In genomic region chr7:19369823-19370425, GRCm38 (mm10) we compare ENCODE assay signal across 9 mouse cellular contexts. TPM values are rescaled to one million over a fixed set of nuclear protein-coding genes. Genes with fewer than 3 reads are reported as not detected.
DNase-seq lines count a peak whose midpoint lies in the region; ATAC-seq and TF ChIP-seq lines count a peak whose summit lies in the region.
"Had no signal": no experiment of that assay in that cellular context is flagged by ENCODE, and none has a peak within 500 bp of the region (broad histone marks: within the 10 kb centered on the region; RNA-seq: fewer than 3 reads in every experiment).

No protein-coding gene starts in this region.

- TF ChIP-seq CTCF in testis, adult 2 months (IDR thresholded peaks at IDR 0.05; ENCODE audit: control insufficient read depth, insufficient read depth, insufficient replicate concordance, low read depth, low read length) = peak; percentile 72; the same call in 1 of the 2 replicates
- peak; percentile 65 for TF ChIP-seq CTCF in cortical plate, adult 2 months (IDR thresholded peaks at IDR 0.05; ENCODE audit: extremely low read depth, insufficient read depth, low read length)
- peak; percentile 68 for TF ChIP-seq CTCF in kidney, adult 2 months (conservative IDR thresholded peaks at IDR 0.05; ENCODE audit: insufficient read depth, insufficient read length, low read depth, low read length)

- ATAC-seq in liver, embryonic 13.5 days (ENCODE audit: low read depth) = 0 out of 2 replicates have a peak, but pooled peaks have one; percentile 42
- peak; percentile 76 for ATAC-seq in neural tube, embryonic 12.5 days (ENCODE audit: low FRiP score, low read depth)

- no peaks in the 10 kb centered on the region for H3K27me3 ChIP-seq in testis, adult 2 months (ENCODE audit: control insufficient read depth, insufficient read depth, low read length)
- H3K27me3 ChIP-seq in kidney, adult 2 months (replicated peaks; ENCODE audit: control insufficient read depth, insufficient read depth, low read length) = no peaks in the 10 kb centered on the region
- peaks cover 23% of the 10 kb centered on the region for H3K27me3 ChIP-seq in liver, embryonic 13.5 days
- H3K27me3 ChIP-seq in neural tube, embryonic 12.5 days (replicated peaks) = 0 out of 2 replicates have a peak, but pooled peaks cover 8% of the 10 kb centered on the region

- no peak for DNase-seq in testis, postnatal 14 days (ENCODE audit: low spot score)
- peak; percentile 33 for DNase-seq in heart, adult 8-10 months (ENCODE audit: low spot score)
- peak; percentile 47 for DNase-seq in kidney, adult 2 months
- peak; percentile 27 for DNase-seq in liver, embryonic 13.5 days
- peak; percentile 86 for DNase-seq in thymus, postnatal 14 days

- H3K36me3 ChIP-seq in testis, adult 2 months (ENCODE audit: control insufficient read depth, insufficient read depth, low read length) = no peaks in the 10 kb centered on the region; the same call in 1 of the 2 replicates
- H3K36me3 ChIP-seq in kidney, adult 2 months (ENCODE audit: control insufficient read depth, insufficient read depth, low read length) = no peaks in the 10 kb centered on the region
- no peaks in the 10 kb centered on the region for H3K36me3 ChIP-seq in liver, embryonic 13.5 days
- no peaks in the 10 kb centered on the region for H3K36me3 ChIP-seq in neural tube, embryonic 12.5 days

- no peaks in the 10 kb centered on the region for H3K9me3 ChIP-seq in liver, embryonic 13.5 days (replicated peaks)
- no peaks in the 10 kb centered on the region for H3K9me3 ChIP-seq in neural tube, embryonic 12.5 days

- 12% methylated on average over 46 of the region's 46 CpGs for WGBS in kidney, adult 2 months
- 9% methylated on average over 46 of the region's 46 CpGs for WGBS in liver, embryonic 13.5 days (ENCODE audit: insufficient replicate concordance)
- WGBS in neural tube, embryonic 12.5 days = 10% methylated on average over 46 of the region's 46 CpGs

- 0 out of 2 replicates have a peak overlapping the region, but pooled peaks have one; percentile 5 for H3K27ac ChIP-seq in testis, adult 2 months (ENCODE audit: control insufficient read depth, insufficient read depth, low read depth, low read length)
- no peak overlapping the region for H3K27ac ChIP-seq in cortical plate, adult 2 months (ENCODE audit: insufficient read depth, low read length)
- no peak overlapping the region for H3K27ac ChIP-seq in kidney, adult 2 months (ENCODE audit: insufficient read depth, low read depth, low read length)
- no peak overlapping the region for H3K27ac ChIP-seq in liver, embryonic 13.5 days
- no peak overlapping the region for H3K27ac ChIP-seq in neural tube, embryonic 12.5 days

- peak overlapping the region; percentile 71 for H3K4me3 ChIP-seq in testis, adult 2 months (ENCODE audit: control insufficient read depth, low read depth, low read length)
- H3K4me3 ChIP-seq in cortical plate, adult 2 months (ENCODE audit: insufficient read depth, low read length) = peak overlapping the region; percentile 39
- H3K4me3 ChIP-seq in kidney, adult 2 months (ENCODE audit: insufficient read depth, low read depth, low read length) = no peak overlapping the region
- peak overlapping the region; percentile 39 for H3K4me3 ChIP-seq in liver, embryonic 13.5 days (replicated peaks)
- H3K4me3 ChIP-seq in neural tube, embryonic 12.5 days = peak overlapping the region; percentile 38
- H3K4me3 ChIP-seq: myocyte had no signal

- peaks cover 30% of the 10 kb centered on the region for H3K4me1 ChIP-seq in testis, adult 2 months (ENCODE audit: control insufficient read depth, insufficient read depth, low read length)
- H3K4me1 ChIP-seq in cortical plate, adult 2 months (ENCODE audit: control insufficient read depth, insufficient read depth, low read length) = no peaks in the 10 kb centered on the region
- no peaks in the 10 kb centered on the region for H3K4me1 ChIP-seq in kidney, adult 2 months (ENCODE audit: control insufficient read depth, insufficient read depth, low read length)
- H3K4me1 ChIP-seq in liver, embryonic 13.5 days (replicated peaks) = peaks cover 5% of the 10 kb centered on the region
- H3K4me1 ChIP-seq in neural tube, embryonic 12.5 days = peaks cover 4% of the 10 kb centered on the region; the same call in 1 of the 2 replicates

- TF ChIP-seq POLR2A in testis, adult 2 months (IDR thresholded peaks at IDR 0.05; ENCODE audit: control insufficient read depth, low read depth, low read length) = no peak
- TF ChIP-seq POLR2A in cortical plate, adult 2 months (IDR thresholded peaks at IDR 0.05; ENCODE audit: extremely low read depth, insufficient read depth, low read length) = peak; percentile 38; the same call in 1 of the 2 replicates
- TF ChIP-seq POLR2A in kidney, adult 2 months (IDR thresholded peaks at IDR 0.05; ENCODE audit: low read depth, low read length) = no peak

- peak overlapping the region; percentile 68 for H3K4me2 ChIP-seq in liver, embryonic 13.5 days
- H3K4me2 ChIP-seq in neural tube, embryonic 12.5 days (replicated peaks) = peak overlapping the region; percentile 74

- peak overlapping the region; percentile 45; the same call in 1 of the 2 replicates for H3K9ac ChIP-seq in liver, embryonic 13.5 days
- peak overlapping the region; percentile 62 for H3K9ac ChIP-seq in neural tube, embryonic 12.5 days

RNA-seq across cellular contexts. Expression of gene Ppp1r13l, which starts 10.4 kb away (rescaled TPM):
- 49.5 and 71.4 TPM in 2 replicates for polyA plus RNA-seq in testis, adult 2 months (2012; rRNA removed)
- 5.0 and 5.4 TPM in 2 replicates for polyA plus RNA-seq in cortical plate, adult 2 months (2012; rRNA removed)
- 10 to 100 TPM; 31.6 to 66.7 (median 47.6) TPM for total RNA-seq in heart, adult 8-10 months (2022)
- 5.9 and 6.8 TPM in 2 replicates for polyA plus RNA-seq in kidney, adult 2 months (2012; rRNA removed)
- polyA plus RNA-seq in liver, embryonic 13.5 days (2015; fragmentation: Nextera tagmentation; extraction: Ambion mirVana) = 1.1 and 1.2 TPM in 2 replicates
- 3.1 and 3.2 TPM in 2 replicates for polyA plus RNA-seq in neural tube, embryonic 12.5 days (2016; fragmentation: Nextera tagmentation; extraction: Ambion mirVana)

RNA-seq across cellular contexts. Expression of gene Cd3eap, which starts 10.6 kb away (rescaled TPM):
- 2.8 and 3.2 TPM in 2 replicates for polyA plus RNA-seq in testis, adult 2 months (2012; rRNA removed)
- 14.4 and 14.6 TPM in 2 replicates for polyA plus RNA-seq in cortical plate, adult 2 months (2012; rRNA removed)
- 10 to 100 TPM in 1 of 4 experiments, 1 to 10 TPM in 3; 8.8 to 12.7 (median 9.4) TPM for total RNA-seq in heart, adult 8-10 months (2022)
- 5.3 and 5.9 TPM in 2 replicates for polyA plus RNA-seq in kidney, adult 2 months (2012; rRNA removed)
- polyA plus RNA-seq in liver, embryonic 13.5 days (2015; fragmentation: Nextera tagmentation; extraction: Ambion mirVana) = 15.0 and 16.3 TPM in 2 replicates
- polyA plus RNA-seq in neural tube, embryonic 12.5 days (2016; fragmentation: Nextera tagmentation; extraction: Ambion mirVana) = 18.2 and 19.8 TPM in 2 replicates

RNA-seq across cellular contexts. Expression of gene Ercc2, which starts 11.9 kb away (rescaled TPM):
- polyA plus RNA-seq in testis, adult 2 months (2012; rRNA removed) = 50.6 and 53.3 TPM in 2 replicates
- polyA plus RNA-seq in cortical plate, adult 2 months (2012; rRNA removed) = 41.4 and 48.3 TPM in 2 replicates
- 10 to 100 TPM; 11.2 to 14.5 (median 13.2) TPM for total RNA-seq in heart, adult 8-10 months (2022)
- polyA plus RNA-seq in kidney, adult 2 months (2012; rRNA removed) = 32.4 and 39.9 TPM in 2 replicates
- polyA plus RNA-seq in liver, embryonic 13.5 days (2015; fragmentation: Nextera tagmentation; extraction: Ambion mirVana) = 8.6 and 9.9 TPM in 2 replicates
- polyA plus RNA-seq in neural tube, embryonic 12.5 days (2016; fragmentation: Nextera tagmentation; extraction: Ambion mirVana) = 24.0 and 27.5 TPM in 2 replicates

RNA-seq across cellular contexts. Expression of gene Ercc1, which starts 25.3 kb away (rescaled TPM):
- polyA plus RNA-seq in testis, adult 2 months (2012; rRNA removed) = 50.1 and 66.6 TPM in 2 replicates
- 53.8 and 59.1 TPM in 2 replicates for polyA plus RNA-seq in cortical plate, adult 2 months (2012; rRNA removed)
- 10 to 100 TPM; 39.8 to 46.9 (median 44.4) TPM for total RNA-seq in heart, adult 8-10 months (2022)
- polyA plus RNA-seq in kidney, adult 2 months (2012; rRNA removed) = 27.6 and 31.9 TPM in 2 replicates
- polyA plus RNA-seq in liver, embryonic 13.5 days (2015; fragmentation: Nextera tagmentation; extraction: Ambion mirVana) = 19.1 and 21.0 TPM in 2 replicates
- polyA plus RNA-seq in neural tube, embryonic 12.5 days (2016; fragmentation: Nextera tagmentation; extraction: Ambion mirVana) = 103 and 104 TPM in 2 replicates

RNA-seq across cellular contexts. Expression of gene Klc3, which starts 34.0 kb away (rescaled TPM):
- 33.3 and 39.9 TPM in 2 replicates for polyA plus RNA-seq in testis, adult 2 months (2012; rRNA removed)
- 2.9 and 3.0 TPM in 2 replicates for polyA plus RNA-seq in cortical plate, adult 2 months (2012; rRNA removed)
- 1 to 10 TPM in 1 of 4 experiments, under 1 TPM in 2, not detected in 1; 0.60 to 1.2 (median 0.75) TPM for total RNA-seq in heart, adult 8-10 months (2022)
- 3.7 and 5.0 TPM in 2 replicates for polyA plus RNA-seq in kidney, adult 2 months (2012; rRNA removed)
- 0.31 and 0.70 TPM in 2 replicates for polyA plus RNA-seq in liver, embryonic 13.5 days (2015; fragmentation: Nextera tagmentation; extraction: Ambion mirVana)
- polyA plus RNA-seq in neural tube, embryonic 12.5 days (2016; fragmentation: Nextera tagmentation; extraction: Ambion mirVana) = 3.9 and 6.4 TPM in 2 replicates
